Mouse (Mus musculus): Measurements from ENCODE around the gene Apopt1.

Gene Apopt1

DNA sequence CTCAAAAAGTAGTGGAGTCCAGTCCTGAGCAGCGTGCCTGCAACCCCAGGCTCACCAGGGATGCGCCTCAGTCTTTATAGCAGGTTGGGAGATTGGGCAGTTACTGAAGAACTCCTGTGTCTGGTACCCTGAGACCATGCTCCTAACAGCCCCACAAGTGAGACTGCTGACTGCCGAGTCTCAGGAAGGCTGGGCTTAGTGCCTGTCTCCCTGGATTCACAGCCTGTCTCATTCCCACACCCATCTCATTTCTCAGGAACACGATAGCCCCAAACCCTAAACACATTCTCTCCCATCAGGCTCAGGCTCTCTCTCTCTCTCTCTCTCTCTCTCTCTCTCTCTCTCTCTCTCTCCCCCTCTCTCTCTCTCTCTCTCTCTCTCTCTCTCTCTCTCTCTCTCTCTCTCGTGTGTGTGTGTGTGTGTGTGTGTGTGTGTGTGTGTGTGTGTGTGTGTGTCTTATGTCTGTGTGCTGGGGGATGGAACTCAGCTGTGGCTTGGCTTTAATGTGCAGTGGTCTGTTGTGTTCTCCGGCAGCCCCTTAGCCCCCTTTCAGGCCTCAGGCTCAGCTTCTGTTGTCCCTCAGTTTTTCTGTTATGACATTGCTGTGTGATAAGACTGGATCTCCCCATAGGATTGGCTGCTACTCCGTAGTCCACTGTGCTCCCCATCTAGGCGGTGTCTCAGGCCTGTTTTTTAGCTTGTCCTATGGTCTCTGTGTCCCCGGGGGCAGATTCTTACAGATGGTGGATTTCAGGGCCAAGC is 56.9 kb downstream of the Apopt1 start:
- no peak for DNase-seq (ENCODE audit: low read depth, low spot score)

DNA sequence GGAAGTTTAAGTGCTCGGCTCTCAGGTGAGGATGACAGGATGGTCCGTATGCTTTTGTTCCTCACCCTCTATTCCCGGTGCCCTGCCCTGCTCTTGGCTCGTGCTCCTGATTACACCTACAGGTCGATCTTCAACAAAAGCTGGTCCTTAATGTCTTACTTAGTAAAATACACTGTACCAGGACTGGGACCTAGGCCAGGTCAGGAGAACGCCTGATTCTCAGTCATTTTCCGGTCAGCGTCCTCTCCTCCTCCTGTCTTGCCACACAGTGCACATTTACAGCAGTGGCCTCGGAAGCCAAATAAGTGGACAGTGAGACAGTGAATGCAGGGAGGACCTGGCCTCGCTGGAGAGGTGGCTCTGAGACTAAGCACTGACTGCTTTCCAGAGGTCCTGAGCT is 57.6 kb downstream of the Apopt1 start:
- DNase-seq (ENCODE audit: low read depth, low spot score), result no peak

DNA sequence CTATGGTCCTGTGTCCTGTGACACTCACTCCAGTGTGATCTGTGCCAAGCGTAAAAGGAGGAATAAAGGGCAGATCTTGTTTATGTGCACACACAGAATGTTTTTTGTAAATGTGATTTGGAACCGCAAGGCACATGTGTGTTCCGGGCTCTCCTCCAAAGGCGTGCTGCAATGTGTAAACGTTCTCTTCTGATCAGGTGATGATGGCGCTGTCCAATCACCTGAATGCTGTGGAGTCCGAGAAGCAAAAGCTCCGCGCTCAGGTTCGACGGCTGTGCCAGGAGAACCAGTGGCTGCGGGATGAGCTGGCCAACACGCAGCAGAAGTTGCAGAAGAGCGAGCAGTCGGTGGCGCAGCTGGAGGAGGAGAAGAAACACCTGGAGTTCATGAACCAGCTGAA is 61.1 kb downstream of the Apopt1 start:
- no peak for DNase-seq (ENCODE audit: low read depth, low spot score)

DNA sequence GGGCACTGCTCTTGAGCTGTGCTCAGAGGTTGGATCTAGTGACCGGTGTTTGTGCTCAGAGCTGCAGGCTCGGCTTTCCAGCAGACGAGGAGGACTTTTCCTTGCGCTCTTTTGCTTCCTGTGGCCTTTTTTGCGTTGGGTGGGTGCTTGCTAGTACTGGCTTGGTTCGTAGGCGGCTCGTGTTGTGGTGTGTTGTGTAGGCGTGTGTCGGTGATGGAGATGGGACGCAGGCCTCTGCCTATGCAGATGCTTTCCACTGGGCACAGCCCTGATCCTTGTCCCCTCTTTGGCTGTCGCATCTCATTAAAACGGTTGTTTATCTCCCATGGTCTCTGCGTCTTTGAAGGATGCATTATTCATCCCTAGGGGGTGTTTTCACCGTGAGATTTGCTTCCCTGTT is 61.8 kb downstream of the Apopt1 start:
- DNase-seq (ENCODE audit: low read depth, low spot score), result no peak

DNA sequence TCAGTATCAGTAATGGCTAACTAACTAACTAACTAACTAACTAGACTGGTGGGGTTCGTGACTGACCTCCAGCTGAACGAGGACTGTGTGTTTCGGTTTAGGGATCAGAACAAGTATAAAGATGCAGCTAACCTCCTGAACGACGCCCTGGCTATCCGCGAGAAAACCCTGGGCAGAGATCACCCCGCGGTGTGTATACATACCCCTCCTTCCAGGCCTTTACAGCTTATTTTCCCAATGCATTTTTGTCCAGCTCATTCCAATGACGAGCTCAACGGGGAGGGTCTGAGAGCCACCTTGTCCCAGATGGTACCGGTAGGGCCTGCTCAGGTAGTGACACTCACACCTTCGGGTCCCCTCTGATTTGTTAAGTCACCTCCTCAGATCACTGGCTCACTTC is 64.9 kb downstream of the Apopt1 start:
- DNase-seq (ENCODE audit: low read depth, low spot score), result no peak

DNA sequence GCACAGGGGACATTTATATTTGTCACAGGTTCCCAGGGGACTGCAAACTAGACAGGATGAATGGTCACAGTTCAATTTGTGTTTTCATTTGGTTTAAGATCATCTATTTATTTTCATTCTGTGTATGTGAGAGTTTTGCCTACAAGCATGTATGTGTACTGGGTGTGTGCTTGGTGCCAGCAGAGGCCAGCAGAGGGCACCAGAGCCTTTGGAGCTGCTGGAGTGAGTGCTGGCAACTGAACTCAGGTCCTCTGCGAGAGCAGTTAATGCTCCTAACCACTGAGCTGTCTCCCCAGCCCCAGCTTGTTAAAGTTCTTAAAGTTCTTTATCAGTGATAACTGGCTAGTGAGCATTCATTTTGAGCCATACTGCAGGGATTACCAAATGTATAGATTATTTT is 66.5 kb downstream of the Apopt1 start:
- peak; percentile 24 for DNase-seq (ENCODE audit: low read depth, low spot score)

DNA sequence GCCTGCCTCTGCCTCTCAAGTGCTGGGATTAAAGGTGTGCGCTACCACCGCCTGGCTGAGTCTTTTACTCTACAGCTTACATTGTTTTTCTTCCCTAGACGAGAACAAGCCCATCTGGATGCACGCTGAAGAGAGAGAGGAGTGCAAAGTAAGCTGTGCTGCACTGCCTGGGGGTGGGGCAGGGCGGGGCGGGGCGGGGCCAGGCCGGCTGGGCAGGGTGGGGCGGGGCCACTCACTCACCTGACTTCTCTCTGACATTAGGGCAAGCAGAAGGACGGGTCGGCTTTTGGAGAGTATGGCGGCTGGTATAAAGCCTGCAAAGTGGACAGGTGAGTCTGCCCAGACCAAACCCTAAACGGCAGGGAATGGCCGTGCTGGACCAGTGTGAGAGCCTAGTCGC is 72.1 kb downstream of the Apopt1 start:
- DNase-seq (ENCODE audit: low read depth, low spot score), result no peak

DNA sequence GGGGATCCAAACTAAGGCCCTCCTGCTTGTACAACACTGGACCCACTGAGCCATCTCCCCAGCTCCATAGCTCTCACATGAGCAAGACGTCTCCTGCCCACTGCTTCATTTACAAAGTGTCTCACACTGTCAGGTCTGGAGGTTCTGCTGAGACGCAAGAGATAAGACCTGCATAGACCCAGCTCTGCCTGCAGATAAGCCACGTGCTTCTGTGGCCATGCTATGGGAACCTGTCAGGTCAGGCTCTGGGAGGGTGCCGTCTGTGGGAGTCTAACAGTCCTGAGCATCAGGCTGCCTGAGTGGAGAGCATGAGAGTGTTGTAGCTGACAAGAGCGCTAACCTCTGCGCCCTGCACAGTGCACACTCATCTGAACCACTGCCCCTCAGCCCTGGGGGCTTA is 74.0 kb downstream of the Apopt1 start:
- no peak for DNase-seq (ENCODE audit: low read depth, low spot score)

DNA sequence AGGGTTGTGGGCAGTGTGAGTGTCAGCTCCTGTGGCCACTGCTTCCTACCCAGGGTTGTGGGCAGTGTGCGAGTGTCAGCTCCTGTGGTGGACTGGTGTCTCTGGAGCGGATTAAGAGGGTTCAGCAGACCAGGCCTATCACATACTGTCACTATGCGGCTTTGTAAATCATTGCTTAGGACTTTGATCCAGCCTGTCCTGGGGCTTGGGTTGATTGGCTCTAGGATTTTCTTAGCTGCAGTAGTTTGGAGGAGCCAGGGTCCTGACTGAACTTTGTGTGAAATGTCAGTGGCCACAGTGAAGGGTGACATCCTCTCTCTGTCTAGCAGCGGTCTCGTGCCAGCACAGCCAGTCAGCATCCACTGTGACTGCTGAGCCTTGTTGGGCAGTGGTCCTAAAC is 77.0 kb downstream of the Apopt1 start:
- DNase-seq (ENCODE audit: low read depth, low spot score), result no peak

DNA sequence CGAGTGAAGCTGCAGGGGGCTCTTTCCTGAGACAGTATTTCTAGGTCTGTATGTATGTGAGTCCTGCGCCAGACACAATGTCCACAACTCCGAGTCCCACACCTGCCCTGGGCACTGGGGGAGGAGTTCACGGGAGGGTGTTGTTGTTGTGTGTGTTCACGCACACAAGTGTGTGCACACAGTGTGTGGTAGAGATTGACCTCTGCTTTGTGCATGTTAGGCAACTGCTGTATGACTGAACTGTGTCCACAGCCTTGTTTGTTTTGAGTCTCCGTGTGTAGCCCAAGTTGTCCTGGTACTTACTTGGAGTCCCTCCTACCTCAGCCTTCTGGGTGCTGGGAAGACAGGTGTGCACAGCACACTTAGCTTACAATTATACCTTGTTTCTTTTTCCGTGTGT is 77.6 kb downstream of the Apopt1 start:
- no peak for DNase-seq (ENCODE audit: low read depth, low spot score)

DNA sequence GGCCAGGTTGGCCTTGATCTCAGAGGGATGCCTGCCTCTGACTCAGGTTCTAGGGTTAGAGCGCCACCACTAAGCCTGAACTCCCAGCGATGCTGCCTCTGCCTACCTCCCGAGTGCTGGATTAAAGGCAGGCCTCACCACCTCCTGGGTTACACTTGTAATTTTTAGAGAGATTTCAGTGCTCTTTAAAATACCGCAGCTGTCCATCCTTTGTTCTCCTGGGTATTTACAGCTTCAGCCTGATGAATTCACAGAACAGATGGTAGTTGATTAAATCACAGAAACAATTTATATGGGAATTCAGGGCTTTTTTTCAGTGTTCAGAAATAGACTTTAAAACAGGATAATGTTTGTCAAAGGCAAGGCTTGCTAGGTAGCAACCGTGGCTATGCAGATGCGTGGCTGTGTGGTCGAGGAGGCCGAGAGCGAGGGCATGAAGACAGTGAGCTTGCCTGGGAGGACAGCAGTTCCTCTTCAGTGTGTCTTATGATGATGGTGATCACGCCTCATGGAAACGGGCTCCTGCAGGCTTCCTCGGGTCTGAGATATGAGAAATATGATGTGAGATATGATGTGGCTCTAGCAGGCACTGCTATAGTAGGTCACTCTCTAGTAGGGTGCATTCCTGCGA is 78.5 kb downstream of the Apopt1 start:
- no peak for DNase-seq (ENCODE audit: low read depth, low spot score)

DNA sequence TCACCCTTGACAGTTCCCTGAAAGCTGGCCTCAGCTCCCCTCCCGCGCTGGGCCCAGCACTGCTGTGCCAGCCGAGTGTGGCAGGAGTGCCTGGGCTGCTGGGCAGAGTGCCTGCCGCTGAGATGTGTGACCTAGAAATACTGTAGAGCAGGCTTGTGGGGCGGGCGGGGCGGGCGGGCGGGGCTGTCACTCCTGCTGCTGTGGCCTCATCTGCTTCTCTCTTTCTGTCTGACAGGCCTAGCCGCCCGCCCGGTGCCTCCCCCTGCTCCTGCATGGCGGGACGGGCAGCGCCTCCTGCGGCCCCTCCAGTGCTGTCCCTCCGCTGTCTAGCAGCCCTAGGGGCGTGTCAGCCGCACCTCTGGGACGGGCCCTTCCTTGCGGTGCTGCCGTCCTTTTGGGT is 81.0 kb downstream of the Apopt1 start:
- no peak for DNase-seq (ENCODE audit: low read depth, low spot score)

DNA sequence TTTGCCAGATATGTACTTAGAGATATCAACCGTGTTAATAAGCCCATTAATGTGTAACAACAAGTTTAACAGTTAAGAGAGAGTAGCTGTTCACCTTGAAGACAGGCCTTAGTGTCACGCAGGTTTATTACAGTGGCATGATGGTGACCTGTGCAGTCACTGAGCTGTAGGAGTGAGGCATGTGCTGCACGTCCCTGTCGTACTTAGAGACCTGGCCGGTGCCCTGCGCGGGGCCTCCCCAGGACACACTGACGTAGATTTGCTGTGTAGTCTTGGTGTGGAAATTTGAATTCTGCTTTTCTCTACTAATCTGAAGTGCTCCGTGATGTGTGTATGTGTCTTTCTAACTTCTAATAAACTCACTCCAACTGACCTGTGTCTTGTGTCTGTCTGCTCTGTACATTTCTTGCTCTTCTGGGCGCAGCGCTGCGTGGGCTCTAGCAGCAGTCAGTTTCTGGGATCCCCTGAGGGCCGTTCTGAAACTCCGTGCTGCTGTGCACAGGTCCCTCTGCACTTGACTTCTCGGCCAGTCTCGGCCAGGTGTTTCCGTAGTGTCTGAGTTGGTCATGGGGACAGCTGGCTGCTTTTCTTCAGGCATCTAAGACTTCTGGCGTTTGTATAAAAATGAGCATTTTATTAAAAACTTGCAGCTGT is 81.6 kb downstream of the Apopt1 start:
- no peak for DNase-seq (ENCODE audit: low read depth, low spot score)

DNA sequence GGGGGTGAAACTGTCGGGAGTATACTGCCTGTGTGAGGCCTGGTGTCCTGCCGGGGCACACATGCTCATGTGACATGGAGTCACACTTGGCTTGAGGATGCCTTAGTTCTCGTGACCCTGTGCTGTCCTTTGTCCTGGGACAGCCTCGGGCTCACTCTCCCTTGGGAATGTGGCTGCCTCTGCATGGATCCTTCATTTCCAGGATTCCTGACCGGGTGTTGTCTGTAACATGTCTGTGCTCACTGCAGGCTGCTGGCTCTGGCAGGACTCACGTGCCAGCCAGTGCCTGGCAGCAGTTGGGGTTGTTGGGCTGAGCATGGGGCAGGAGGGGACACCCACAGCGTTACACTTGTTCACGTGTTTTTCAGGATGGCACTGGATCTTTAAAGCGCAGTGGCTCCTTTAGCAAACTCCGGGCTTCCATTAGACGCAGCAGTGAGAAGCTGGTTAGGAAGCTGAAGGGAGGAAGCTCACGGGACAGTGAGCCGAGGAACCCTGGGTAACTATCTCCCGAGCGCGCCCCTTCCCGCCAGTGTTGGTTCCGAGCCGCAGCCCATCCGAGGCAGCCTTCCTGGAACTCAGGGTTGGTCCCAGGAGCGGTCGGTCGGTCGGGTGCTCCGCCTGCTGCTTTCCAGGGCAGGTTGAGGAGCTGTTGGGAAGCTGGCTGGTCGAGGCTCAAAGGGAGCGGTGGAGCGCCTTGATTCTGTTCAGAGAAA is 82.3 kb downstream of the Apopt1 start:
- no peak for DNase-seq (ENCODE audit: low read depth, low spot score)

DNA sequence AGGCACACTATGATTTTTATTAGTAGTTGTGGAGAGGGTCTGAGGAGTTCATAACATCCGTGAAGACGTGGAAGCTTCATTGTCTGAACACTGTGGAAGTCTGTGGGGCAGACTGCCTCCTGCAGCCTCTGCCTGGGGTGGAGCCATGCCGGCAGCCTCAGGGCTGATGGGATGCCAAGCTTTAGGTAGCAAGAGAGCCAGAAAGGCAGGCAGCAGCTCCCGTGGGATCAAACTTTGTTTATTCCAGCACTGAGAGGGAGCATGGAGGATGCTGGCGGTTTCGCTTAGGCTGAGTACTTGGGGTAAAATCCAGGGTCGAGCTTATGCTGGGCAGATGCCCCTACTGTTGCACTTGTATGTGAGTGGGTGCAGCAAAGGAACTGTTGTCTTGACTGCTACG is 84.2 kb downstream of the Apopt1 start:
- no peak for DNase-seq (ENCODE audit: low read depth, low spot score)

DNA sequence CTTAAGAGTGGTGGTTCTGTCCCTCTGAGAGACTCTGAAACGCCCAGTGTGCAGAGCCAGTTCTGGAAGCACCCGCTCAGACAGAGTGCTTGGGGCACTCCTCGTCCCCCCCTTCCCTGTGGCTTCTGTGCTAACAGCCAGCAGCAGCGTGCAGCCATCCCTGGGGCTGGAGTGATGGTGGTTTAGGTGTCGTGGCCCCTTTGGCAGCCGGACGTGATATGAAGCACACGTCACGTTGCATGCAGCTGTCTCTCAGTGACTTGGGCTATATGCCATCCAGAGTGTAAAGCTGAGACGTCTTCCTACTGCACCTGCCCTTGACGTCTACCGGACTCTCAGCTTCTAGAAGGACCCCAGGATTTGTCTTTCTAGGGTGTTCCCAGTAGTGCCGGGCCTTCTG is 85.4 kb downstream of the Apopt1 start:
- DNase-seq (ENCODE audit: low read depth, low spot score), result no peak

DNA sequence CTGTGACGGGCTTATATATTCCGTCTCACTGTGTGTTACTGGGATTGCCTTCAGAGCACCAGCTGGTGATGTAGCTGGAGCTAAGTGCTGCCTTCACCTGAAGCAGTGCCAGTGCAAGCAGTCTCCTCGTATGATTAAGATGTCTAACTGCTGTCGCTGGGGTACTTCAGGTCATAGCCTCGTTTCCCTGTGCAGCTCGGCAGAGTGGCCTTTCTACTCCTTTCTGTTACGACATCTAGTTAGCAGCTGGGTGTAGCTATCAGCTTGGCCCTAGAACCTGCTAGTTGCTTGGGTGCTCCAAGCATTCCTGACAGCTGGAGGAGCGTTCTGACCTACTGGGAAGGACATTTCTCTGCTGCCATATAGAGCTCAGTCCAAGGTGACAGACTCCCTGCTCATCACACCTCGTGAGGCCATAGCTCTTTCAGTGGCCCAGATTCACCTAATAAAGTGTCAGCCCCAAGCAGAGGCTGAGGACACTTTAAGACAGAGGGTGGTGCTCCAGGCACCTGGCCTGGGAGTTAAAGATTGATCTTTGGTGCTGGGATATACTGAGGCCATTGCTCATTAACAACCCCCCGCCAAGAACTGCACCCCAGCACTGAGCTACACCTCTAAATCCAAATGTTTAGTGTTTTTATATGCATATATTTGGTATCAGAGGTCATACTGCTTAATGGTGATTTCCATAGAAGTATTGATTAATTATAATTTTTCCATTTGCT is 87.6 kb downstream of the Apopt1 start:
- DNase-seq (ENCODE audit: low read depth, low spot score), result no peak

DNA sequence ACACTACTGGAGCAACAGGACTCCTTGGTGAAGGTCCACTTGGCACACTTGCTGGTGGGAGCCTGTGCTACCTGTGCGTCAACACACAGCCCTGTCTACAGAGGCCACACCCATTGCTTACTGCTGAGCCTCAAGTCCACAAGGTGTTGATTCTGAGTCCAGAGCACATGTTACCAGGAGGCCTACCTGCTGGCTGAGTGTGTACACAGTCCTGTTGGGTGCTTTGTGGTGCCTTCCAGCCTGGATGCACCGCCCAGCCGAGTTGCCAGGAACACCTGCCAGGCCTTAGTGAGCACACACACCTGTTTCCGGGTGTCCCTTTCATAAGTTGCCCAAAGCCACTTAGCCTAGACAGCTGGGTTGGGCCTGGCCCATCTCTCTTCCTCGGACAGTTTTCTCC is 90.5 kb downstream of the Apopt1 start:
- DNase-seq (ENCODE audit: low read depth, low spot score), result no peak

All from CD4-positive, CD25-positive, alpha-beta regulatory T cell, adult 2 months (primary cell).